Mouse (Mus musculus): Measurements from ENCODE around the gene Pfkl.
"Not testable (repeated sequence)": the region's sequence is repeated elsewhere in the genome, so short reads cannot be mapped to it uniquely, and the experiment has no call there.

Gene Pfkl

DNA sequence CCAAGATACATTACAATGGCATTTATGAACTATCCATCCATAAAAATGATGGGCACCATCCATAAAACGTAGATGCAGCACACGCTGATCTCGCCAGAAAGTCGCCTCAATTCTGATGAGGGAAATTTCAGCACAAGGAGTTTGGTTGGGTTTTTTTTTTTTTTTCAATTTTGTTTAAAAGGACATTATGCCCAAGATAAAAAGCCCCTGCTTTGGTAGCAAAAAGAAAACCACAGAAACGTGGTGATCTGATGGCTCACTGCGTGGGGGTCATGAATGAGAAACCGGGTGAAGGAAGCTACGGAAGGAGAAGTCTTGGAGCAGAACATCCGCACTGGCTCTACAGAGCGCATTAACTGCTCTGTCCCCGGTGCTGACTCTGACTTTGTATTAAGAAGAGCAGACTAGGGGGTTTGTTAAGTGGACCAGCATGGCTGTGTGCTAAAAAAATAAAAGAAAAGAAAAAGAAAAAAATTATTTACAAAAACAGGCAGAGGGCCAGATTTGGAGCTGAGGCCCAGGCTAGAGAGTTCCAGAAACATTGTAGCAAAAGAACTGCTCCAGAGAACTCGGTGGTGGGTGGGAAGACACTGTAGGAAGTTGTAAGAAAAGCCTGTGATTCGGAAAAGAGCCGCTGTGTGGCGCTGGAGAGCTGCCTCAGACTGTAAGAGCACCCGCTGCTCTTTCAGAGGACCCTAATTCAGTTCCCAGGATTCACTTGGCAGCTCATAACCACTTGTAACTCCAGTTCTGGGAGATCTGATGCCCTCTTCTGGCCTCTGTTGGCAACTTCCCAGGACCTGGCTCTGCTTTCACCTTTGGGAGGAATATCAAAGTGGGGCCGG lies 38.0 kb downstream of the Pfkl start:
- peak; percentile 45 to 77 for DNase-seq (ENCODE audit: low spot score in 2 of 2)

DNA sequence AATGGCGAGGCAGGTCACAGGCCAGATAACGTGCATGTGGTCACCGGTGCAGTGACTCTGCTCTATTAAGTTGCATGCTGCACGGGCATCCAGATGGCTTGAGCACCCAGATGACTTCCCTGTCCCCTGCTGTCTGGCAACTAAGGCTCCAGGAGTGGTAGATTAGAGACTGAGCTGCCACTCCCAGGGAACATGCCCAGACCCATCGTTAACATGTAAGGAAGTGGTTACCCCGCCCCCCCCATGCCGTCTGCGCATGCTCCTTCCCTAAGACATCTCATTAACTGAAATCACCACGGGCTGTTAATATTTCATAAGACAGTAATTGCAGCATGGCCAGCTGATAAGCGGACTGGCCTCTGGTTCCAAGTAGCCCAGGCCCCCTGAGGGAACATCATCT lies 38.7 kb downstream of the Pfkl start:
- peak; percentile 39 to 70 for DNase-seq (ENCODE audit: low spot score in 2 of 2)

DNA sequence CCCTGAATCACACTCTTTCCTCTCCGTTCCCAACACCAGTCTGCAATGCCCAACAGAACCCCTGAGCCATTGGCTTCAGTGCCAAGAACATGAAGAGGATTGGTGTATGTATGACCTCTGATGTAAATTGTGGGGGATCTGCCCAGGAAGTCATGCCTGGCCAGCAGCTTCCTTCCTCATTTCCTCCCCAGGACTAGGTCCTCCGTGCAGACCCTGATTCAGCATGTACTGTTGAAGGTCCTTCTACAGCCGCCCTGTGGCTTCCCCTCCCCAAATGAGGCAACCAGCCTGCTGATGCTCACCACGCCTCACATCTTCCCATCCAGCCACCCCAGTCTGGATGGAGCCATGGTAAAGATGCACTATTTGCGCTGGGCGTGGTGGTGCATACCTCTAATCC lies 39.4 kb downstream of the Pfkl start, which contains the start of gene Trpm2:
Trpm2 (minus strand) TSS at position 83 of the 400 bp plus-strand sequence.
- DNase-seq (ENCODE audit: low spot score in 2 of 2) = peak; percentile 44 to 68

DNA sequence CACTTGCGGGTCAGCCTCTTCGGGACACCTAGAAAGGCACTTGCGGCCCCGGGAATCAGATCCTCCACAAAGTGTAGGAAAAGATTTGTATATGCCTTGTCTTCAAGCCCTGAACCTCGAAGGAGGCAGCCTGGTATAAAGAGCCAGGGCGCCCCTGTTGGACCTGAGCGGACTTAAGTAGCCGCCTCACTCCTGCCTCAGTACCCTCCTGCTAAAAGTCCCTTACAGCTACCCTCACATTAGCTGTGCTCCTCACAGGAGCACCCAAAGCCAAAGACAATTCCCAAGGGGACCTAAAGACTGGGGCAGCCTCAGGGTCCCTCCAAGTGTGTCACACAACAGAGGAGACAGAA lies 39.9 kb downstream of the Pfkl start:
- peak in 1 of 2 experiments; percentile 60 for DNase-seq (ENCODE audit: low spot score in 2 of 2)

DNA sequence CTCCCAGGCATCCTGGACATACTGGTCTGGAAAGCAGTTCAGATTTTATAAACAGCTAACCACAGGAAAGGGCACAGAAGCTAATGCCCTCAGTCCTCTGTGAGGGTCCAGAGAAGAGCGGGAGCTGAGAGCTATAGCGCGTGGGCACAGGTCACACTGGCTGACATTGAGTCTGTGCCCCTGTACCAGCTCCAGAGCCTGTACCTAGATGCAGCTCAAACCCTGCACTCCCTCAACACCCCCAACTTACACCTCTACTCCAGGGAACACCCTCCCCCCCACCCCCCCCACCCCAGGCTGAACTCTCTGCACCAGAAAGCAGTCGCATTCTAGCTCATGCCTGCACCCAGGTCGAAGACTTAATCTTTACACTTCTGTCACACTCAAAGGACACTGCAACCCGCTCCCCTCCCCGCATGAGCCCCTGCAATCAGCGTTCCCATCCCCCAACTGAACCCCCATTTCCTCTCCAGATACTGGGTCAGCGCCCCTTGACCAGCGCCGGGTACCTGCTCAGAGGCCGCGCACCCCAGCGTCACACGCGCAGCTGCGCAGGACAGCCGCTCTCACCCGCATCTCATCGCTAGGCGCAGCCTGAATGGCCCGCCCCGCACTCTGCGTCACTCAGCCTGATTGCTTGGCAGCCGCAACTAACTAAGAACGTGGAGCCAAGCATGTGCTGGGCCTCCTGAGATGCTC lies 40.5 kb downstream of the Pfkl start:
- peak; percentile 31 to 73 for DNase-seq (ENCODE audit: low spot score in 2 of 2)

DNA sequence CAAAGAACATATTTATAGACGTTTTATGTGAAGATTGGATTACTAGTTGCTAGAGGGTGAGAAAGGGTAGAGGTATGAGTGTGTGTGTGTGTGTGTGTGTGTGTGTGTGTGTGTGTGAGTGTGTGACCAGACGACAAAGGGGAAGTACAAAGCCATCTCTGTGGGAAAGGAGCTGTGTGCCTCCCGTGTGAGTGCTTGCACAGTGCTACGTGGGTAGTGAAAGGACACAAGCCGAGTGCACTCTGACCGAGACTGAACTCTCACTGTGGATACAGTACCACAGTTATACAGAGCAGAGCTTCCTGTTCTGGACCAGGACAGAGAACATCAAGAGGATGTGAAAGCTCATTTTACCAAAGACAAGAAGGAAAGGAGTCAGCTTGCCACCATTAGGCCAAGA lies 45.9 kb downstream of the Pfkl start:
- DNase-seq (ENCODE audit: low spot score in 2 of 2) = no peak

DNA sequence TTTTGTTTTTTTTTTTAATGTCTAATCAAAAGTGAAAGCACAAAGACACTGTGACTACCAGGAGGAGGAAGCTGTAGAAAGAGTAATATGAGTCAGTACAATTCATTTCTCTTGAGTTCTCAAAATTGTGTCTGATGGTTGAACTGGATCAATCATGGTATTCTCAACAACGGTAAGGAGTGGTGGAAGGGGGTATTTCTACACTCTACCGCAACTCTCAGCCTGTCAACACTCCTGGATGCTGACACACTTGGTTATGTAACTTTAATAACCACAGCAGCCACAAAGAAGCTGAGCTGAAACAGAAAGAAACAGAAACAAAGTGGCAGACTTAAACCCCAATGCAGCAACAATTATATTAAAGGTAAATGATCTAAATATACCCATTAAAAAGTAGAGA lies 47.2 kb downstream of the Pfkl start:
- no peak for DNase-seq (ENCODE audit: low spot score in 2 of 2)

GRCm38 (mm10) chr10:77950468-77950867 lies 59.4 kb downstream of the Pfkl start:
- DNase-seq (ENCODE audit: low spot score in 2 of 2) = not testable (repeated sequence)

GRCm38 (mm10) chr10:77939685-77940084 lies 70.2 kb downstream of the Pfkl start:
- DNase-seq (ENCODE audit: low spot score in 2 of 2) = no peak

Data from spleen, postnatal 4 days (tissue).